Mouse (Mus musculus): ENCODE measurements at regions not wholly inside any gene's neighbourhood (a gene's known extent, or its start where the extent isn't known, plus 50 kb on each side); places are given as distances from the start of the nearest gene placed in this dataset.

DNA sequence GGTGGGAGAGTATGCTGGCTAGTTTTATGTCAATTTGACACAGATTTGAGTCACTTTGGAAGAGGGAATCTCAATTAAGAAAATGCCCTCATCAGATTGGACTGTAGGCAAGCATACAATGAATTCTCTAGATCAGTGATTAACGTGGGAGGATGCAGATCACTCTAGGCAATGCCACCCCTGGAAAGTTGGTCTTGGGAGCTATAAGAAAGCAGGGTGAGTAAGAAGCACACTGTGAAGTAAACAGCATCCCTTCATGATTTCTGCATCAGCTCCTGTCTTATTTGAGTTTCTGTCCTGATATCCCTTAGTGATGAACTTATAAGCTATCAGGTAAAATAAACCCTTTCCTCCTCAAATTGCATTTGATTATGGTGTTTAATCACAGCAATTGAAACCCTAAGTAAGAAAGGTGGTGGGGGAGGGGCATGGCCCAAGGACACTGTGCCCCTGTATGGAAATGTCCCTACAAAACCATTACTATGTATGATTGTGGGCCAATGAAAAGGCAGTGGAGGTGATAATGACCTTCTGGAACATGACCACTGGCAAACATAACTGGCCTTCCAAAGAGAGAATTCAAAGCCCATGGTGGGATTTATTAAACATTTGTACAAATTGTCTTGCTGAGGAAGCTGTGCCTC, 640.3 kb upstream of the Vstm2b start:
- no peak for DNase-seq

DNA sequence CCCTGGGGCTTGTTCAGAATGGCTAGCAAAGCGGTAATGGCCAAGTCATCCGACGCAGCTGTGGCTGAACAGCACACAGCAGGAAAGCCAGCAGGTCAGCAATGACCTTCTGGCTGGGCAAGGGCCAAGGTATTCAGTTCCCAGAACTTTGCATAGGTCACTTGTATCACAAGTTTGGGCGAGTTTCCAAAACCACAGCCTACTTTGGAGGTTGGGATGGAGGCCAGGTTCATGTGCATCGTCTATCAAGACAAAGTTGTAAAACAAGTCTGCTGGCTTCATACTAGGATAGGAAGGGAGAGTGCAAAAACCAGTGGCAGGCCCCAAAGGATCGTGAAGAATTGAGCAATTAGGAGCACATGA, 639.8 kb upstream of the Vstm2b start:
- DNase-seq, result no peak

DNA sequence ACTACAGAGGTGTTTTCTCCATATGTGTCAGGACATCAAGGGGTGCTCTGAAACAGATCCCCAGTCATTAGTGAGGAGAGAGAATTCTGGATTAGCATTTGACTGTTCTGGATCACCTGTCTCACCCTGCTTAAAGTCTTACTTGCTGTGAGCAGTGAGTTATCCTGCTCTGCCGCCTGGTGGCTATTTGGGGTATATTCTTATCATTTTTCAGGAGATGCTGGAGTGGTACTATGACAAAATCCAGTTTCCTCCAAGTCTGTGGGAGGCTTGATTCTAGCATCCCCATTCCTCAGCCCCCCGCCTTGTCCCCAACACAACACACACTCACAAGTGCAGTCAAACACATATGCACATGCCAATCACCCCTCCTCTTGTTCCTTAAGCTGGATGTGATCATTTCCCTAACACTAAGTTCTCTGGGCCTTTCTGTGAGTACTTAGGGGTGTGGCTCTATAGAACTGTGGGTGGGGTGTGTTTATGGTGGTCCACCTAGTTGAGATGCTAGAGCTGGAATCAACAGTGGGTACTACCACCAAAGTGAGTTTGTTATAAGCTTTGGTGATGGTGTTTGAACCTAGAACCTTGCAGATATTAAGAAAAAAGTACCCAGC, 624.6 kb upstream of the Vstm2b start:
- peak; percentile 73 for DNase-seq

- DNase-seq, result no peak
Observed at GRCm38 (mm10) chr7:40275078-40275477, 623.0 kb upstream of the Vstm2b start.

DNA sequence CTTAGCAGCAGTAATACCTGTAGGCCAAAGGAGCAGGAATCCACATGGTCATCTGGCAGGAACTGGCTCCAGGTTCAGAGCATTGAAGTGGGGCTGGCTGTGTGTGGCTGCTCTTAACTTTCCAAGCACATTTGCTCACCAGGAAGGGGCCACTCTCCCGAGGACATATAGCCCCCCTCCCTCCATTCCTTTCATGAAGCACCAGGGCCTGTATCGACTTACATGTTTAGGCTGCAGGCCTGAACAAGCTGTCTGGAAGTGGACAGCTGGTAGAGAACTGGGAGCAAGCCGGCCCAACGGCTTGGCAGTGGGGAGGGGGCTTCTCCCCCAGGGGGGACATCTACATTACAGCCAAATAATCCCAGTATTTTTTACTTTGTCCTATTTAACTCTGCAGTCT, 622.5 kb upstream of the Vstm2b start:
- DNase-seq, result no peak

GRCm38 (mm10) chr7:40276116-40276515, 622.0 kb upstream of the Vstm2b start:
- DNase-seq, result no peak

DNA sequence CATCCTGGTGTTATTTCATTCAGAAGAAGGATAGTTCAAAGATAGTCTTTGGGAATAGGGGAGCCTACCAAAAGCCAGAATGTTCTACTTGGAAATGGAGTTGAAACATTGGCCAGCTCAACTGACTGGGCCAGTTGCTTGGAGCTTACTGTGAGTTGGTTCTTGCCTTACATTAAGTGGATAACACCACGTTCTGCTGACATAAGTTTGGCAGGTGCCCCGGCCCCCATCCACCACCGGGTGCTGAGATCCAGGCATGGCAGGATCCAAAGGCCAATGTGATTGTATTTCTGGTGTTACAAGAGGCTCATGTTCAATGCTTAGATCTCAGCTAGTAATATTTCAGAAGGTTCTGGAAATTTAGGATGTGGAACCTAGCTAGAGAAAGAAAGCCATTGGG, 608.0 kb upstream of the Vstm2b start:
- no peak for DNase-seq

GRCm38 (mm10) chr7:40310558-40310957, 587.6 kb upstream of the Vstm2b start:
- no peak for DNase-seq

- DNase-seq, result peak; percentile 23
Observed at GRCm38 (mm10) chr7:40321171-40321570, 577.0 kb upstream of the Vstm2b start.

- no peak for DNase-seq
Observed at GRCm38 (mm10) chr7:40325188-40325705, 572.9 kb upstream of the Vstm2b start.

- DNase-seq, result no peak
Observed at GRCm38 (mm10) chr7:40332455-40332854, 565.7 kb upstream of the Vstm2b start.

GRCm38 (mm10) chr7:40352306-40352705, 545.8 kb upstream of the Vstm2b start:
- no peak for DNase-seq

GRCm38 (mm10) chr7:40362719-40363118, 535.4 kb upstream of the Vstm2b start:
- DNase-seq, result no peak

DNA sequence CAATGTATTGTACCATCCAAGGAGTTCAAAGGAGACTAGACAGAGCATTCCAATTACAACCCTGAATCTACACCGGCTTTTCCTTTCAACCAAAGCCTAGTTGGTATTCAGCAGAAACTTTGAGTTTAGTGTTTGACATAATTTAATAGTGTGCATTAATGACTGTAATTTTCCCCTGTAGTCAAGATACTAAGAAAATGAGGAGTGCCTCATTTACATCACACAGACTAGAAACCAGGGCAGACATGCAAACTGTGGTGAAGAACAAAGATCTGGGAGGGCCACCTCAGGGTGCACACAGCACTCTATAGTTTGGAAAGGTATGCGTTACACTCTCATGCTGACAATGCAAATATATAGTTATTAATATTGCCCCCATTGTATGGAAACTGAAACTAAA, 525.4 kb upstream of the Vstm2b start:
- no peak for DNase-seq

- no peak for DNase-seq
Observed at GRCm38 (mm10) chr7:40377839-40378238, 520.3 kb upstream of the Vstm2b start.

DNA sequence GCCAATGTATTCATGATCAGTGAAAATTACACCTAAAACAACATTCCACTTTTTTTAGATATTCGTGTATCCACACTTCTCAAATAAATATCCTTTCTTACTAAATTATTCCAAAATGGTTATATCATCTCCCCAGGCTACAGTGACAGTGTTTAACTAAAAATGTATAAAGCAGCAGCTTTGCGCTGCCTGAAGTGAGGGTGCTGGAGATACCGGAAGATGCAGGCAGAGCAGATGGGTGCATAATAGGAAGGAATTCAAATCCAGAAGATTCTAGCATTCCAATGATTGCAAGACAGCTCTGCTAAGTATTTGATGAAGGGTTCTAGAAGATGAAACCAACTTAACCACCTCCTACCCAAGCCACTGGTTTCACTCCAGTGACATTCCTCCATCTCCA, 516.9 kb upstream of the Vstm2b start:
- no peak for DNase-seq

DNA sequence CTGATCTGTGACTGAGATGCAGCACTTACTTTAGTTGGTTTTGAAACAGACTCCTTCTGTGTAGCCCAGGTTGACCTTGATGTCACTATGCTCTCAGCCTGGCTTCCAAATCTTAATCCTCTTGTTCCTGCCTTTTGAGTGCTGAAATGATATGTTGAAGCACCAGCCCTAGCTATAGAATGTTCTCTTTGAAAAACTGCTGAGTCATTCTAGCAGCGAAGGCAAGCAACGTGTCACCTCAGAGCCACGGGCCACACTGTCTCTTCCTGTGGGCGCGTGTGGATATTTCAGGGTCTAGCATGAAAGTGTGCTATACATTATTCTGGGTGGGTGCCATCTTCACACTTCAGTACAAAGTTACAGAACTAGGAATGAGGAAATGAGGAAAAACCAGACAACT, 510.0 kb upstream of the Vstm2b start:
- DNase-seq, result no peak

GRCm38 (mm10) chr7:40389795-40390194, 508.3 kb upstream of the Vstm2b start:
- DNase-seq, result no peak

DNA sequence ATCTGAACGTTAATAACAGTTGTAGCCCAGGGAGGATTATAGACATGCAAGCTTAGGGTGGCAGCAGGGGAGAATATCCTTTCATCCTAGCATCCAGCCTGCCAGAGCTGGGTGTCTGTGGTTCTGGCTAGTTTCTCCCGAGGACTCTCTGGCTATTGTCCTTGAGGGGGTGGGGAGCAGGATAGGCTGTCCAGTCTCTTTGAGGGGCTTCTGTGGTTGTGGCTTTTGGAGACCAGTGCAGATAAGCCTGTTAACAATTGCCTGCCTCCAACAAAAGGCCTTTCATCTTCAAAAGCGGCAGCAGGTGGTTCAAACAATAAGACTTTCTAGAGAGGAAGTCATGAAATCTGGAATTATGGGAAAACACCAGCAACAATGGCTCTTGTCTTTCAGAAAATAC, 507.2 kb upstream of the Vstm2b start:
- no peak for DNase-seq

- no peak for DNase-seq
Observed at GRCm38 (mm10) chr7:40391626-40392025, 506.5 kb upstream of the Vstm2b start.

GRCm38 (mm10) chr7:40392207-40392606, 505.9 kb upstream of the Vstm2b start:
- no peak for DNase-seq

DNA sequence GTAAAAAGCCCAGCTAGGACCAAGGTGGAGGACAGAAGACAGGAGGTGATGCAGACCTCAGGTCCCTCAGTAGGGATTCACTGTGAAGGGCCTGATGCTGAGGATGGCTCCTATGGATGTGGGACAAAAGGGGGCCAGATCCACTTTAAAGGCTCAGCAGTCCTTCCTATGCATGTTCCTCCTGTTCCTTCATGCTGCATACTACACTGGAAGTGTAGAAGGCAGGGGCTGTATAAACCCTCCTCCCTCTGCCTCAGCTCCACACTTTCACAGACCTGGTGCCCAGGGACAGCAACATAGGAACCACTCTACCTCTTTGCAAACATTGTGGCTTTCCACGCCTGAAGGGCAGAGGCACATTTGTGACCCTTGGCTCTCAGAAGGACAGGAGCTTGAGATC, 505.4 kb upstream of the Vstm2b start:
- no peak for DNase-seq

- no peak for DNase-seq
Observed at GRCm38 (mm10) chr7:40398266-40398665, 499.9 kb upstream of the Vstm2b start.

GRCm38 (mm10) chr7:40419332-40419731, 478.8 kb upstream of the Vstm2b start:
- DNase-seq, result no peak

- peak; percentile 2 for DNase-seq
Observed at GRCm38 (mm10) chr7:40422125-40422524, 476.0 kb upstream of the Vstm2b start.
